Mouse (Mus musculus) limb, embryonic 14.5 days (tissue): ENCODE measurements around the gene Gm4744. TPM values are rescaled to one million over a fixed set of nuclear protein-coding genes. Genes with fewer than 3 reads are reported as not detected.

Experiments
- ATAC-seq: fragments of 200-750 bp; cut with Nextera tagmentation; 2 replicates; pipeline ENCODE4 v1.8.0; 2017; ENCODE audit warnings: low read depth, moderate number of reproducible peaks, moderate TSS enrichment; ENCODE audit not compliant: low FRiP score
- DNase-seq: peaks from one replicate; pipeline ENCODE4 v3.0.0-alpha.2; 2015; ENCODE audit warnings: low spot score
- H3K27ac ChIP-seq: fragments of 300-500 bp; sonication (generic); replicated peaks from 2 replicates; pipeline ENCODE4 v1.5.1; 2014; ENCODE audit warnings: low read depth, mild to moderate bottlenecking, low read length, moderate library complexity, mixed read lengths
- H3K27me3 ChIP-seq: fragments of 300-500 bp; sonication (generic); 2 replicates; pipeline ENCODE4 v1.6.1; 2014; ENCODE audit warnings: low read length, mixed read lengths; ENCODE audit not compliant: control insufficient read depth, insufficient read depth
- H3K36me3 ChIP-seq: fragments of 300-500 bp; sonication (generic); 2 replicates; pipeline ENCODE4 v1.6.1; 2014; ENCODE audit warnings: mild to moderate bottlenecking, low read length, moderate library complexity, mixed read lengths; ENCODE audit not compliant: control insufficient read depth, insufficient read depth
- H3K4me1 ChIP-seq: fragments of 300-500 bp; sonication (generic); 2 replicates; pipeline ENCODE4 v1.6.1; 2014; ENCODE audit warnings: antibody characterized with exemption, low read length, mixed read lengths; ENCODE audit not compliant: control insufficient read depth, insufficient read depth
- H3K4me2 ChIP-seq: fragments of 300-500 bp; sonication (generic); replicated peaks from 2 replicates; pipeline ENCODE4 v1.6.1; 2014; ENCODE audit warnings: low read depth, mild to moderate bottlenecking, low read length, moderate library complexity; ENCODE audit not compliant: severe bottlenecking
- H3K4me3 ChIP-seq: fragments of 300-500 bp; sonication (generic); replicated peaks from 2 replicates; pipeline ENCODE4 v1.5.1; 2014; ENCODE audit warnings: low read length
- H3K9ac ChIP-seq: fragments of 300-500 bp; sonication (generic); 2 replicates; pipeline ENCODE4 v1.6.1; 2014; ENCODE audit warnings: mild to moderate bottlenecking, low read depth, low read length, moderate library complexity; ENCODE audit not compliant: severe bottlenecking
- H3K9me3 ChIP-seq: fragments of 300-500 bp; sonication (generic); 2 replicates; pipeline ENCODE4 v1.6.1; 2016; ENCODE audit warnings: low read length; ENCODE audit not compliant: control insufficient read depth
- POLR2A ChIP-seq: fragments of 200-500 bp; IDR thresholded peaks from 2 replicates; pipeline ENCODE4 v1.8.0; 2012; ENCODE audit warnings: inconsistent platforms, mild to moderate bottlenecking, moderate library complexity, borderline replicate concordance; ENCODE audit not compliant: insufficient read depth, insufficient read length; ENCODE audit errors: extremely low read depth
- polyA plus RNA-seq, 2 experiments: library from polyadenylated mRNA; depleted of rRNA in 1 of 2; stranded (reverse) in 1 of 2; unstranded in 1 of 2; fragments of >200 nt; fragmentation: Nextera tagmentation in 1 of 2; extraction: Ambion mirVana in 1 of 2; gene quantifications; 2 replicates each; pipeline versions ENCODE4 v1.2.1 to v1.2.3; 2012 to 2014

The Gm4744 gene
- polyA plus RNA-seq, 2 experiments, result not detected

DNA sequence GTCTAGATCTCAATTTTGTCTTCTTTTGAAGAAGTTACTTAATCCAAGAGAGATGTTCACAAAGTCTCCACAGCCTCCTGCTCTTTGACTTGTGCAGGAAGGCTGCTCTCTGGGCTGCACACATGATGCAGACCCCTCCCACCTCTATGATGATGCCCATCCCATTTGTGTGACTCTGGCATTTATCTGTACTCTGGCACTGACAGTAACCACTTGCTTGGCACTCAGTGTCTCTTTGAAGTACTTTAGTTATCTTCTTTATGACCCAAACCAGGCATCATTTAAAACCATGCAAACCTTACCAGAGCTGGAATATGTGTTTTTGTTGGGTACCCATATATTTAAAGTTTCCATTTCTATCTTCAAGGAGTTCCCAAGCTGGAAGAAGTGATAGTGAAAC lies 51.4 kb downstream of the Gm4744 start, which contains the start of gene Prss58:
Gene Prss58 (minus strand): TSS at position 101 of the 400 bp plus-strand sequence.
- no peak for TF ChIP-seq POLR2A
- DNase-seq (no peak), ATAC-seq (no peak)
- no peak within 1 kb of the TSS for H3K4me2 ChIP-seq
- no peaks in the 10 kb centered on the region for H3K36me3 ChIP-seq
- H3K4me3 ChIP-seq, result no peak within 1 kb of the TSS
- no peaks in the 10 kb centered on the region for H3K9me3 ChIP-seq
- no peak within 1 kb of the TSS for H3K9ac ChIP-seq
- H3K27ac ChIP-seq, result no peak within 1 kb of the TSS
- H3K27me3 ChIP-seq, result no peaks in the 10 kb centered on the region
- no peaks in the 10 kb centered on the region for H3K4me1 ChIP-seq

Other genes starting within 250 kb of the Gm4744 start
- gene Moxd2, start 64.4 kb downstream of the Gm4744 start, polyA plus RNA-seq (2012; rRNA removed), result not detected in 2 replicates
- gene Moxd2, start 64.4 kb downstream of the Gm4744 start, polyA plus RNA-seq (2014; fragmentation: Nextera tagmentation; extraction: Ambion mirVana), result not detected in 2 replicates
- not detected in 2 replicates for gene Prss58, start 51.5 kb downstream of the Gm4744 start, polyA plus RNA-seq (2012; rRNA removed)
- gene Prss58, start 51.5 kb downstream of the Gm4744 start, polyA plus RNA-seq (2014; fragmentation: Nextera tagmentation; extraction: Ambion mirVana), result not detected in 2 replicates
- not detected in 2 replicates for gene 1700074P13Rik, start 11.3 kb downstream of the Gm4744 start, polyA plus RNA-seq (2012; rRNA removed)
- gene 1700074P13Rik, start 11.3 kb downstream of the Gm4744 start, polyA plus RNA-seq (2014; fragmentation: Nextera tagmentation; extraction: Ambion mirVana), result not detected in 2 replicates
- gene 1810009J06Rik, start 12.9 kb upstream of the Gm4744 start, polyA plus RNA-seq (2012; rRNA removed), result not detected in 2 replicates
- gene 1810009J06Rik, start 12.9 kb upstream of the Gm4744 start, polyA plus RNA-seq (2014; fragmentation: Nextera tagmentation; extraction: Ambion mirVana), result not detected in 2 replicates
- not detected in 2 replicates for gene Gm2663, start 47.6 kb upstream of the Gm4744 start, polyA plus RNA-seq (2012; rRNA removed)
- not detected in 2 replicates for gene Gm2663, start 47.6 kb upstream of the Gm4744 start, polyA plus RNA-seq (2014; fragmentation: Nextera tagmentation; extraction: Ambion mirVana)
- 0.03 and 0.04 TPM in 2 replicates for gene 2210010C04Rik, start 83.6 kb upstream of the Gm4744 start, polyA plus RNA-seq (2012; rRNA removed)
- gene 2210010C04Rik, start 83.6 kb upstream of the Gm4744 start, polyA plus RNA-seq (2014; fragmentation: Nextera tagmentation; extraction: Ambion mirVana), result not detected in 2 replicates